Mouse (Mus musculus): Measurements from ENCODE around the gene Ptk7. TPM values are rescaled to one million over a fixed set of nuclear protein-coding genes. Genes with fewer than 3 reads are reported as not detected.

The Ptk7 gene
- polyA plus RNA-seq, 1 experiment: 6.6 TPM

DNA sequence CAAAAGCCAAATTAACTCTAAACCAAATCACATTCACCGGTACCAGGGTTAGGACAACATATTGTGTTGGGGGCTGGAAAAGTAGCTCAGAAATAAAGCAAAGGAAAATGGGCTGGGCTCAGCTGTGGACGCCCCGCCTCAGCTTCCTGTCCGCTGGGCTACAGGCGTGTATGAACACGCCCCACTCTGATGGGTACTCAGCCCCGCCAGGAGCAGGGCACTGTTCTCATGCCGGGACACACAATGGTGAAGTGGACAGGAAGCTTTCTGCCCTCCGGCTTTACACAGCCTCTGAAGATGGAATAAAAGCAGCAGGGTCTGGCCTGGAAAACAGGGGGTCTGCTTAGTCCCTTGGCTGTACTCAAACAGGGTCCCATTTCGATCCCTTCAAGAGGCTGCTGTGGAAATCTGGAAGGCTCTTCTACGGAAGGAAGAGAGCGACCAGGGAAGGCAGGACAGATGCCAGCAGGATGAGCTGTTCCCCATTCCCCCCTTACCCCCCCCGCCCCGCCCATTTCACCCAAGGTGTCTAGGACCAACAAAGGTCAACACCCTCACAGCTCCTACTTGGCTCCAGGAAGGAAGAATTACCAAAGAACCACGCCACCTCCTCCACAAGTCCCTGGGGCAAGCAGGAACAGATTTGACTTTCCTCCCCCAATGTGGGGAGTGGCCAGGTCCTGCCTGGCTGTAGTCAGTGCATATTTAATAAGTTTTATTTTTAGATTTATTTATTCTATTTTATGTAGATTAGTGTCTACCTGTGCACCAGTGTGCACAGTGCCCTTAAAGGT is 19.4 kb downstream of the Ptk7 start:
- Histone ChIP-seq H3K4me1 (ENCODE audit: control insufficient read depth, insufficient read depth, insufficient read length, low read length) (no peaks in the 10 kb centered on the region), H3K36me3 (ENCODE audit: control insufficient read depth, insufficient read depth, low read length) (no peaks in the 10 kb centered on the region), H3K4me3 (ENCODE audit: low read depth, low read length) (peak overlapping the region; percentile 37), H3K27me3 (ENCODE audit: control insufficient read depth, insufficient read depth, low read length) (no peaks in the 10 kb centered on the region), H3K27ac (ENCODE audit: insufficient read depth, low read depth, low read length) (no peak overlapping the region)
- WGBS: 18% methylated on average over 15 of the region's 15 CpGs
- no peak for TF ChIP-seq POLR2A (IDR thresholded peaks at IDR 0.05; ENCODE audit: low read depth, low read length)

DNA sequence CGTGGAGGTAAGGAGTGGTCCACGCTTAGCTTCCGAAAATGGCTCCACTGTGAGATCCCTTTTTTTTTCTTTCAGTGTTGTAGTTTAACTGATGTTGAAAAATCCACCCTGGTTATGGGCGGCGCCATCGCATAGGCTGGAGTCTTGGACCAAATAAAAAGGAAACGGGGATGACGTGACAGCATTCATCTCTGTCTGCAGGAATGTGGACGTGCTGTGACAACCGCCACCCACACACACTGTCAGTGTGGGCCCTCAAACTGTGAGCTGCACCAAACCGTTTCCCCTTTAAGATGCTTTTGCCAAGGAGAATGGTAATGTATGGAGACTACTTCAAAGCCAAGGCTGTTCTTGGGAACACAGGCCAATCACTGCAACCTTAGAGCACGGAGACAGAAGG is 23.3 kb downstream of the Ptk7 start:
- Histone ChIP-seq H3K4me1 (ENCODE audit: control insufficient read depth, insufficient read depth, insufficient read length, low read length) (no peaks in the 10 kb centered on the region), H3K4me3 (ENCODE audit: low read depth, low read length) (no peak overlapping the region), H3K27ac (ENCODE audit: insufficient read depth, low read depth, low read length) (no peak overlapping the region), H3K36me3 (ENCODE audit: control insufficient read depth, insufficient read depth, low read length) (no peaks in the 10 kb centered on the region), H3K27me3 (ENCODE audit: control insufficient read depth, insufficient read depth, low read length) (no peaks in the 10 kb centered on the region)
- TF ChIP-seq POLR2A (IDR thresholded peaks at IDR 0.05; ENCODE audit: low read depth, low read length): no peak
- no peak for TF ChIP-seq CTCF (IDR thresholded peaks at IDR 0.05; ENCODE audit: extremely low read depth, insufficient read length, insufficient replicate concordance, low read depth, low read length)
- WGBS: 92% methylated on average over 12 of the region's 12 CpGs

DNA sequence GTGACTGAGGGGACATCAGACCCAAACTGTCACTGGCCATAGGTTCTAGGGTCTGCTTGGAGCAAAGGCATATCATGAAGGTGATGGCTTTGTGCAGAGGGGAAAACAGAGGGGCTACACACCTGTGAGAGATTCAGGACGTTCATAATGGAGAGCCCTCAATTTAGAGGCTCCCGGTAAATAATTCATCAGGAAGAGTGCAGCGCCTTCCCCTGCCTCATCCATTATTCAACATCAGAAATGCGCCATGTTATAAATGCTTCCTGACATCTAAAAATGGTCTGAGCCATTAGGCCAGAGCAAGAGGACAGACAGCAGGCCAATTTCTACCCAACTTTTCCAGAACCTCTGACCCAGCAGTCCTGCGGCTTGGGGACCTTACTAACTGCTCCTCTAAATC is 24.2 kb downstream of the Ptk7 start:
- H3K4me3 ChIP-seq (ENCODE audit: low read depth, low read length): no peak overlapping the region
- no peaks in the 10 kb centered on the region for H3K36me3 ChIP-seq (ENCODE audit: control insufficient read depth, insufficient read depth, low read length)
- H3K27me3 ChIP-seq (ENCODE audit: control insufficient read depth, insufficient read depth, low read length): no peaks in the 10 kb centered on the region
- TF ChIP-seq CTCF (IDR thresholded peaks at IDR 0.05; ENCODE audit: extremely low read depth, insufficient read length, insufficient replicate concordance, low read depth, low read length) (no peak), POLR2A (IDR thresholded peaks at IDR 0.05; ENCODE audit: low read depth, low read length) (no peak)
- 84% methylated on average over 5 of the region's 5 CpGs for WGBS
- no peaks in the 10 kb centered on the region for H3K4me1 ChIP-seq (ENCODE audit: control insufficient read depth, insufficient read depth, insufficient read length, low read length)
- no peak overlapping the region for H3K27ac ChIP-seq (ENCODE audit: insufficient read depth, low read depth, low read length)

DNA sequence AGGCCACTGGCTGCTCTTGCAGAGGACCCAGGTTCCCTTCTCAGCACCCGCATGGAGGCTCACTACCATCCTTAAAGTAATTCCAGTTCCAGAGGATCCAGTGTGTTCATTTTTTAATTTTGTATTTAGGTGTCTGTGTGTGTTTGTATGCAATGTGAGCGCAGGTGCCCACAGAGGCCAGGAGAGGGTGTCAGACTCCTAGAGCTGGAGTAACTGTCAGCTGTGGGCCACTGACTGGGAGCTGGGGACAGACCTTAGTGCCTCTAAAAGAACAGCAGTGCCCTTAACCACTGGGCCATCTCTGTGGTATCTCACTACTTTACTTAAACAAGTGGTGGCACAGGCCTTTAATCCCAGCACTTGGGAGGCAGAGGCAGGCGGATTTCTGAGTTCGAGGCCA is 26.1 kb downstream of the Ptk7 start:
- WGBS: 96% methylated on average over 4 of the region's 4 CpGs
- Histone ChIP-seq H3K4me1 (ENCODE audit: control insufficient read depth, insufficient read depth, insufficient read length, low read length) (no peaks in the 10 kb centered on the region), H3K27me3 (ENCODE audit: control insufficient read depth, insufficient read depth, low read length) (no peaks in the 10 kb centered on the region), H3K27ac (ENCODE audit: insufficient read depth, low read depth, low read length) (no peak overlapping the region), H3K36me3 (ENCODE audit: control insufficient read depth, insufficient read depth, low read length) (no peaks in the 10 kb centered on the region), H3K4me3 (ENCODE audit: low read depth, low read length) (no peak overlapping the region)
- TF ChIP-seq CTCF (IDR thresholded peaks at IDR 0.05; ENCODE audit: extremely low read depth, insufficient read length, insufficient replicate concordance, low read depth, low read length) (no peak), POLR2A (IDR thresholded peaks at IDR 0.05; ENCODE audit: low read depth, low read length) (no peak)

DNA sequence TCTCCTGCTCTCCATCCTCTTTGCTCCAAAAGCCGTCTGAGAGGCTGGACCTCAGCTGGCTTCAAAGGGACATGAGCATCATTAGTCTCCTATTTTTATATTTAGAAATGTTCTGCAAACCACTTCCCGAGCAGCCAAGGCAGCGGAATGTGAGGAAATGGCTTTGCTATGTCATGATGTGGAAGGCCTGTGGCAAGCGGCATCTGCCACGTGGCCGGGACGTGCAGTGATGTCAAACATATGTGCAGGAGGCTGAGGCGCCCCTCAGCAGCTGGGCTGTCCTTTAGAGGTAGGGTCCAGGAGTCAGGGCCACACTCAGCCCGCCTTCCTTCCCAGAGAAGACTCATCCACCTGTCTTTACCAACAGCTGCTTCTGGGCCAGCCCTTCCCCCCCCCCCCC is 27.1 kb downstream of the Ptk7 start:
- 68% methylated on average over 9 of the region's 9 CpGs for WGBS

DNA sequence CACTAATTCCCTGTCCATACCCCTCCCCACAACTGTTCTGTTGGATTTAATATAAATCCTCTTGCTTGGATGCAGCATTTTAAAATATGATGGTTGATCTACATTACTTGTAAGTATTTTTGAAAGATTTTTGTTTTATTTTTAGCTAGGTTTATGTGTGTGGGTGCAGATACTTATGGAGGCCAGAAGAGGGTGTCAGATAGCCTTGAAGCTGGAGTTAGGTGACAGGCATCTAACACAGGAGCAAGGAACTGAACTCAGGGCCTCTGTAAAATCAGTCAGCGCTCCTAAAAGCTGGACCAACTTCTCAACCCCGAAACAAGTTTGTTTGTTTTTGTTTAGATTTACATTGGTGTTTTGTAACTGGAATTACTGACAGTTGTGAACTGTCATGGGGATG is 28.7 kb downstream of the Ptk7 start:
- TF ChIP-seq POLR2A (IDR thresholded peaks at IDR 0.05; ENCODE audit: low read depth, low read length): no peak
- TF ChIP-seq CTCF (IDR thresholded peaks at IDR 0.05; ENCODE audit: extremely low read depth, insufficient read length, insufficient replicate concordance, low read depth, low read length): no peak
- H3K27ac ChIP-seq (ENCODE audit: insufficient read depth, low read depth, low read length): no peak overlapping the region
- WGBS: 88% methylated on average over 2 of the region's 2 CpGs

More for the DNA sequence above, 27.1 kb downstream of the Ptk7 start:
- no peak overlapping the region for H3K27ac ChIP-seq (ENCODE audit: insufficient read depth, low read depth, low read length)
- H3K4me3 ChIP-seq (ENCODE audit: low read depth, low read length): no peak overlapping the region
- no peaks in the 10 kb centered on the region for H3K27me3 ChIP-seq (ENCODE audit: control insufficient read depth, insufficient read depth, low read length)
- H3K4me1 ChIP-seq (ENCODE audit: control insufficient read depth, insufficient read depth, insufficient read length, low read length): no peaks in the 10 kb centered on the region
- TF ChIP-seq CTCF (IDR thresholded peaks at IDR 0.05; ENCODE audit: extremely low read depth, insufficient read length, insufficient replicate concordance, low read depth, low read length): no peak
- no peak for TF ChIP-seq POLR2A (IDR thresholded peaks at IDR 0.05; ENCODE audit: low read depth, low read length)
- no peaks in the 10 kb centered on the region for H3K36me3 ChIP-seq (ENCODE audit: control insufficient read depth, insufficient read depth, low read length)

DNA sequence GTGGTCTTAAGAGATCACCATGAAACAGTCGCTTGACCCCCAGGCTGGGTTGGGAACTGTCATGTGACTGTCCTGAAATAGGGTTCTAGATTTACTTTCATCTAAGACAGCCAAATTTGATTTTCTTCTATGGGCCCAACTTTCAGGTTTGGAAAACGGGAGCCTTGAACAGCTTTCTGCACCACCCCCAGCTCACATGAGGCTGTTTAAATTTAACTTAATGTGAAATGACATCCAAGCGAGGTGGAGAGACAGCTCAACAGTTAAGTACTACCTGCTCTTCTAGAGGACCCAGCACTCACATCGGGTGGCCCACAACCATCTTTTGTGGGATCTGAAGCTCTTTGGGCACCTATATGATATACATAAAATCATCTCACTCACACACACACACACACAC is 30.3 kb downstream of the Ptk7 start:
- Histone ChIP-seq H3K4me3 (ENCODE audit: low read depth, low read length) (no peak overlapping the region), H3K4me1 (ENCODE audit: control insufficient read depth, insufficient read depth, insufficient read length, low read length) (no peaks in the 10 kb centered on the region), H3K36me3 (ENCODE audit: control insufficient read depth, insufficient read depth, low read length) (no peaks in the 10 kb centered on the region), H3K27ac (ENCODE audit: insufficient read depth, low read depth, low read length) (no peak overlapping the region), H3K27me3 (ENCODE audit: control insufficient read depth, insufficient read depth, low read length) (no peaks in the 10 kb centered on the region)
- WGBS: 75% methylated on average over 4 of the region's 4 CpGs
- no peak for TF ChIP-seq POLR2A (IDR thresholded peaks at IDR 0.05; ENCODE audit: low read depth, low read length)
- TF ChIP-seq CTCF (IDR thresholded peaks at IDR 0.05; ENCODE audit: extremely low read depth, insufficient read length, insufficient replicate concordance, low read depth, low read length): no peak

More for the DNA sequence above, 28.7 kb downstream of the Ptk7 start:
- H3K27me3 ChIP-seq (ENCODE audit: control insufficient read depth, insufficient read depth, low read length): no peaks in the 10 kb centered on the region
- no peaks in the 10 kb centered on the region for H3K4me1 ChIP-seq (ENCODE audit: control insufficient read depth, insufficient read depth, insufficient read length, low read length)
- no peak overlapping the region for H3K4me3 ChIP-seq (ENCODE audit: low read depth, low read length)
- H3K36me3 ChIP-seq (ENCODE audit: control insufficient read depth, insufficient read depth, low read length): no peaks in the 10 kb centered on the region

Measured in small intestine, adult 2 months (tissue).